Comparison of ENCODE assay signal across 12 mouse cellular contexts in genomic region chr2:69612237-69612636, GRCm38 (mm10). TPM values are rescaled to one million over a fixed set of nuclear protein-coding genes. Genes with fewer than 3 reads are reported as not detected.
A peak's percentile ranks its signal among the peaks of the same experiment; 100 is the strongest.
DNase-seq lines count a peak whose midpoint lies in the region; ATAC-seq and TF ChIP-seq lines count a peak whose summit lies in the region.
"Had no signal": no experiment of that assay in that cellular context is flagged by ENCODE, and none has a peak within 500 bp of the region (broad histone marks: within the 10 kb centered on the region; RNA-seq: fewer than 3 reads in every experiment).

No protein-coding gene starts in this region.

- ATAC-seq in liver, embryonic 11.5 days (replicated peaks; ENCODE audit: low FRiP score): no peak
- no peak for ATAC-seq in liver, postnatal 0 days
- ATAC-seq in embryonic facial prominence, embryonic 12.5 days (ENCODE audit: insufficient number of reproducible peaks, insufficient read depth, low FRiP score, low TSS enrichment): no peak
- 0 out of 2 replicates have a peak, but pooled peaks have one; percentile 36 for ATAC-seq in stomach, postnatal 0 days (ENCODE audit: low FRiP score, low TSS enrichment)
- no peak for ATAC-seq in erythroblast, adult 5-6 weeks (replicated peaks; ENCODE audit: low FRiP score, poor library complexity, severe bottlenecking)

- H3K9me3 ChIP-seq in liver, embryonic 11.5 days (ENCODE audit: control insufficient read depth, low read length): no peaks in the 10 kb centered on the region
- no peaks in the 10 kb centered on the region for H3K9me3 ChIP-seq in liver, postnatal 0 days (ENCODE audit: low read length)
- H3K9me3 ChIP-seq in embryonic facial prominence, embryonic 12.5 days: no peaks in the 10 kb centered on the region
- H3K9me3 ChIP-seq in stomach, postnatal 0 days (ENCODE audit: control insufficient read depth, low read length): no peaks in the 10 kb centered on the region
- H3K9me3 ChIP-seq: embryonic facial prominence, embryonic 13.5 days; megakaryocyte, embryonic 14.5 days had no signal

- peak overlapping the region; percentile 18; the same call in 1 of the 2 replicates for H3K4me2 ChIP-seq in liver, embryonic 11.5 days
- no peak overlapping the region for H3K4me2 ChIP-seq in liver, postnatal 0 days (ENCODE audit: low read depth, low read length)
- 0 out of 2 replicates have a peak overlapping the region, but pooled peaks have one; percentile 3 for H3K4me2 ChIP-seq in embryonic facial prominence, embryonic 12.5 days (replicated peaks)
- H3K4me2 ChIP-seq in stomach, postnatal 0 days (replicated peaks; ENCODE audit: low read depth): no peak overlapping the region
- H3K4me2 ChIP-seq: embryonic facial prominence, embryonic 13.5 days had no signal

- 23% methylated on average over 10 of the region's 10 CpGs for WGBS in liver, embryonic 11.5 days
- WGBS in liver, postnatal 0 days (ENCODE audit: insufficient replicate concordance): 36% methylated on average over 10 of the region's 10 CpGs
- WGBS in embryonic facial prominence, embryonic 12.5 days: 8% methylated on average over 10 of the region's 10 CpGs
- WGBS in stomach, postnatal 0 days: 8% methylated on average over 10 of the region's 10 CpGs

- H3K27ac ChIP-seq in liver, embryonic 11.5 days (ENCODE audit: low read depth, low read length): no peak overlapping the region
- no peak overlapping the region for H3K27ac ChIP-seq in liver, postnatal 0 days (ENCODE audit: low read depth)
- H3K27ac ChIP-seq in embryonic facial prominence, embryonic 12.5 days: no peak overlapping the region
- no peak overlapping the region for H3K27ac ChIP-seq in stomach, postnatal 0 days (replicated peaks)
- H3K27ac ChIP-seq: embryonic facial prominence, embryonic 13.5 days had no signal

- no peaks in the 10 kb centered on the region for H3K27me3 ChIP-seq in liver, embryonic 11.5 days (replicated peaks; ENCODE audit: control insufficient read depth, insufficient read depth, low read length)
- no peaks in the 10 kb centered on the region for H3K27me3 ChIP-seq in liver, postnatal 0 days (ENCODE audit: insufficient read depth, low read length)
- H3K27me3 ChIP-seq in embryonic facial prominence, embryonic 12.5 days: no peaks in the 10 kb centered on the region
- H3K27me3 ChIP-seq in stomach, postnatal 0 days (ENCODE audit: control insufficient read depth, insufficient read depth, low read length): no peaks in the 10 kb centered on the region
- H3K27me3 ChIP-seq: embryonic facial prominence, embryonic 13.5 days had no signal

- peaks cover 3% of the 10 kb centered on the region; the same call in 1 of the 2 replicates for H3K4me1 ChIP-seq in liver, embryonic 11.5 days (replicated peaks; ENCODE audit: control insufficient read depth, insufficient read depth, low read length)
- H3K4me1 ChIP-seq in liver, postnatal 0 days (ENCODE audit: insufficient read depth): no peaks in the 10 kb centered on the region
- H3K4me1 ChIP-seq in embryonic facial prominence, embryonic 12.5 days: peaks cover 8% of the 10 kb centered on the region; the same call in 1 of the 2 replicates
- H3K4me1 ChIP-seq in stomach, postnatal 0 days (replicated peaks; ENCODE audit: control insufficient read depth, insufficient read depth): no peaks in the 10 kb centered on the region

- no peak overlapping the region for H3K9ac ChIP-seq in liver, embryonic 11.5 days (ENCODE audit: low read depth, low read length)
- no peak overlapping the region for H3K9ac ChIP-seq in liver, postnatal 0 days (replicated peaks)
- no peak overlapping the region for H3K9ac ChIP-seq in embryonic facial prominence, embryonic 12.5 days
- no peak overlapping the region for H3K9ac ChIP-seq in stomach, postnatal 0 days (ENCODE audit: low read length)
- H3K9ac ChIP-seq: embryonic facial prominence, embryonic 13.5 days had no signal

- TF ChIP-seq CTCF in liver, postnatal 0 days (IDR thresholded peaks at IDR 0.05; ENCODE audit: low read depth): no peak
- no peak for TF ChIP-seq CTCF in stomach, postnatal 0 days (IDR thresholded peaks at IDR 0.05; ENCODE audit: low read depth)

- no peaks in the 10 kb centered on the region for H3K36me3 ChIP-seq in liver, embryonic 11.5 days (ENCODE audit: control insufficient read depth, insufficient read depth, low read length)
- no peaks in the 10 kb centered on the region for H3K36me3 ChIP-seq in liver, postnatal 0 days (replicated peaks; ENCODE audit: insufficient read depth, low read length)
- H3K36me3 ChIP-seq in embryonic facial prominence, embryonic 12.5 days: no peaks in the 10 kb centered on the region
- H3K36me3 ChIP-seq in stomach, postnatal 0 days (ENCODE audit: control insufficient read depth, insufficient read depth, low read length): no peaks in the 10 kb centered on the region
- H3K36me3 ChIP-seq: embryonic facial prominence, embryonic 13.5 days had no signal

- no peak overlapping the region for H3K4me3 ChIP-seq in liver, embryonic 11.5 days (ENCODE audit: low read depth, low read length)
- H3K4me3 ChIP-seq in liver, postnatal 0 days (ENCODE audit: low read depth, low read length): no peak overlapping the region
- no peak overlapping the region for H3K4me3 ChIP-seq in embryonic facial prominence, embryonic 12.5 days
- H3K4me3 ChIP-seq in stomach, postnatal 0 days (ENCODE audit: low read depth, low read length): no peak overlapping the region
- H3K4me3 ChIP-seq: embryonic facial prominence, embryonic 13.5 days; megakaryocyte, embryonic 14.5 days had no signal

- TF ChIP-seq EP300 in liver, postnatal 0 days (IDR thresholded peaks at IDR 0.05; ENCODE audit: low read depth): no peak
- TF ChIP-seq EP300 in stomach, postnatal 0 days (optimal IDR thresholded peaks at IDR 0.05): no peak

- DNase-seq in liver, embryonic 11.5 days (ENCODE audit: low spot score): no peak
- DNase-seq in liver, postnatal 0 days: no peak
- peak; percentile 59 to 74 for DNase-seq in kidney, postnatal 4 days
- peak; percentile 28 for DNase-seq in stomach, postnatal 0 days (ENCODE audit: low spot score)
- no peak for DNase-seq in thymus, adult 18-20 months
- DNase-seq: heart, adult 11 months; right cerebral cortex, adult 18-20 months; thymus, postnatal 25 days had no signal

RNA-seq across cellular contexts. Expression of gene Lrp2, which starts 26.4 kb away (rescaled TPM):
- polyA plus RNA-seq in liver, embryonic 11.5 days (2014; fragmentation: Nextera tagmentation; extraction: Ambion mirVana): 0.22 and 0.29 TPM in 2 replicates
- 0.02 and 0.05 TPM in 2 replicates for polyA plus RNA-seq in liver, postnatal 0 days (2015; fragmentation: Nextera tagmentation; extraction: Ambion mirVana)
- 1.0 and 1.3 TPM in 2 replicates for polyA plus RNA-seq in embryonic facial prominence, embryonic 12.5 days (2016; fragmentation: Nextera tagmentation; extraction: Ambion mirVana)
- polyA plus RNA-seq in stomach, postnatal 0 days (2015; fragmentation: Nextera tagmentation; extraction: Ambion mirVana): 0.29 TPM in 2 replicates
- not detected in 2 replicates for total RNA-seq in erythroblast, adult 5-6 weeks (2015; ENCODE audit: low replicate concordance)
- not detected in 2 replicates for total RNA-seq in erythroblast, adult 5-6 weeks (2017; ENCODE audit: low replicate concordance)

RNA-seq across cellular contexts. Expression of gene Bbs5, which starts 34.7 kb away (rescaled TPM):
- 8.4 and 10.9 TPM in 2 replicates for polyA plus RNA-seq in liver, embryonic 11.5 days (2014; fragmentation: Nextera tagmentation; extraction: Ambion mirVana)
- 3.6 and 3.9 TPM in 2 replicates for polyA plus RNA-seq in liver, postnatal 0 days (2015; fragmentation: Nextera tagmentation; extraction: Ambion mirVana)
- 21.5 and 21.6 TPM in 2 replicates for polyA plus RNA-seq in embryonic facial prominence, embryonic 12.5 days (2016; fragmentation: Nextera tagmentation; extraction: Ambion mirVana)
- polyA plus RNA-seq in stomach, postnatal 0 days (2015; fragmentation: Nextera tagmentation; extraction: Ambion mirVana): 10.3 and 10.4 TPM in 2 replicates
- not detected in 2 replicates for total RNA-seq in erythroblast, adult 5-6 weeks (2015; ENCODE audit: low replicate concordance)
- total RNA-seq in erythroblast, adult 5-6 weeks (2017; ENCODE audit: low replicate concordance): not detected in 2 replicates

RNA-seq across cellular contexts. Expression of gene Klhl41, which starts 57.7 kb away (rescaled TPM):
- 0.22 and 0.75 TPM in 2 replicates for polyA plus RNA-seq in liver, embryonic 11.5 days (2014; fragmentation: Nextera tagmentation; extraction: Ambion mirVana)
- 0.11 and 0.54 TPM in 2 replicates for polyA plus RNA-seq in liver, postnatal 0 days (2015; fragmentation: Nextera tagmentation; extraction: Ambion mirVana)
- 6.4 and 7.7 TPM in 2 replicates for polyA plus RNA-seq in embryonic facial prominence, embryonic 12.5 days (2016; fragmentation: Nextera tagmentation; extraction: Ambion mirVana)
- polyA plus RNA-seq in stomach, postnatal 0 days (2015; fragmentation: Nextera tagmentation; extraction: Ambion mirVana): 0.28 and 0.67 TPM in 2 replicates
- total RNA-seq in erythroblast, adult 5-6 weeks (2015; ENCODE audit: low replicate concordance): 1.3 TPM in 1 of 2 replicates, not detected in the other
- total RNA-seq in erythroblast, adult 5-6 weeks (2017; ENCODE audit: low replicate concordance): not detected in 2 replicates

Comparison
In these comparisons a context has a peak if more than half of its experiments do, and no peak if none do; other contexts are left out.
1. H3K4me2 ChIP-seq: peak in liver, embryonic 11.5 days (single experiment) and embryonic facial prominence, embryonic 12.5 days (single experiment); none in liver, postnatal 0 days (single experiment) and stomach, postnatal 0 days (single experiment).
2. DNase-seq: peak in kidney, postnatal 4 days (2 of 2) and stomach, postnatal 0 days (single experiment); none in liver, embryonic 11.5 days (single experiment), liver, postnatal 0 days (single experiment) and thymus, adult 18-20 months (0 of 2).